Mouse (Mus musculus) forebrain, embryonic 12.5 days (tissue): ENCODE results near the gene Rpl36al. TPM values are rescaled to one million over a fixed set of nuclear protein-coding genes. Genes with fewer than 3 reads are reported as not detected.

Source experiments
- ATAC-seq: fragments of 200-750 bp; cut with Nextera tagmentation; 2 replicates; pipeline ENCODE4 v1.8.0; 2017; ENCODE audit warnings: moderate TSS enrichment; ENCODE audit not compliant: low FRiP score
- H3K27ac ChIP-seq: fragments of 300-500 bp; sonication (generic); 2 replicates; pipeline ENCODE4 v1.5.1; 2016; ENCODE audit warnings: mild to moderate bottlenecking
- H3K27me3 ChIP-seq: fragments of 300-500 bp; sonication (generic); 2 replicates; pipeline ENCODE4 v1.6.1; 2016; ENCODE audit warnings: mild to moderate bottlenecking
- H3K36me3 ChIP-seq: fragments of 300-500 bp; sonication (generic); replicated peaks from 2 replicates; pipeline ENCODE4 v1.6.1; 2016; ENCODE audit warnings: mild to moderate bottlenecking
- H3K4me1 ChIP-seq: fragments of 300-500 bp; sonication (generic); 2 replicates; pipeline ENCODE4 v1.6.1; 2016
- H3K4me2 ChIP-seq: fragments of 300-500 bp; sonication (generic); 2 replicates; pipeline ENCODE4 v1.6.1; 2016; ENCODE audit warnings: mild to moderate bottlenecking, moderate library complexity
- H3K4me3 ChIP-seq: fragments of 300-500 bp; sonication (generic); replicated peaks from 2 replicates; pipeline ENCODE4 v1.5.1; 2016; ENCODE audit warnings: mild to moderate bottlenecking
- H3K9ac ChIP-seq: fragments of 300-500 bp; sonication (generic); 2 replicates; pipeline ENCODE4 v1.6.1; 2016; ENCODE audit warnings: mild to moderate bottlenecking
- H3K9me3 ChIP-seq: fragments of 300-500 bp; sonication (generic); 2 replicates; pipeline ENCODE4 v1.6.1; 2016
- WGBS: fragments of 180-500 bp; shearing (Covaris S2); methylation state at CpG from one replicate; pipeline ENCODE4 v1.1.7; 2016; 5-methylcytosine and 5-hydroxymethylcytosine counted together
- polyA plus RNA-seq: library from polyadenylated mRNA; unstranded; fragments of >200 nt; fragmentation: Nextera tagmentation; extraction: Ambion mirVana; gene quantifications from 2 replicates; pipeline ENCODE4 v1.2.1, GENCODE M21; 2016

Rpl36al gene
- polyA plus RNA-seq, 1 experiment from 2014 or later: 487 TPM

DNA sequence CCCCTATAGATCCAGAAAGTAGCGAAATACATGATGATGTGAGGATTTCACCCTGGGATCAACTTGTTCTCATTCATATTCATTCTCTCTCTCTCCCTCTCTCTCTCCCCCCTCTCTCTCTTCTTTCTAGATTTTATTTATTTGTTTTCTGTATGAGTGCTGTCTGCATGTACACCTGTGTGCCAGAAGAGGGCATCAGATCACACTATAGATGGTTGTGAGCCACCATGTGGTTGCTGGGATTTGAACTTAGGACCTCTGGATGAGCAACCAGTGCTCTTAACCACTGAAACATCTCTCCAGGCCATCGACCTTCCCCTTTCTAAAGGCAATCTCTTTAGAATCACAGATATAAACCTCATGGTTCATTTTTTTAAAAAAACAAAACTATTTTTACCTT lies 24.6 kb upstream of the Rpl36al start:
- Histone ChIP-seq H3K27ac (no peak overlapping the region), H3K4me2 (no peak overlapping the region), H3K4me1 (no peaks in the 10 kb centered on the region), H3K27me3 (no peaks in the 10 kb centered on the region), H3K4me3 (no peak overlapping the region), H3K9ac (no peak overlapping the region), H3K9me3 (no peaks in the 10 kb centered on the region), H3K36me3 (peaks cover 44% of the 10 kb centered on the region)
- 95% methylated on average over 2 of the region's 2 CpGs for WGBS
- ATAC-seq: no peak

DNA sequence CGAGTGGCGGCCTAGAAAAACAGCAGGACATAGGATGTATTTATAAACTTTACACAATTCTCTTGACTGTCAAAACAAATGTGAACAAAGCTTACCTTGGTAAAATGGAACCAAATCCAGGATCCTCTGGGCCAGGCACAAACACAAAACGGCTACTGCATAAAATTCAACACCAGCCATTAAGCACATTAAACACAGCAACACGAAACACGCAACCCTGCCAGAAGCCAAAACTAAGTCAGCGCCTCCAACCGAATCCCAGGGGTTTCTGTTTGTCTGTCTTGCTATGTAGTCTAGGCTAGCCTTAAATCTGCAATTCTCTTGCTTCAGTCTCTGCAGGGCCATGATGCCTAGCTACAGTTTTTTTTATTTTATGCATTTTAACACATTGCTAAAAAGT lies 24.0 kb upstream of the Rpl36al start:
- H3K27ac ChIP-seq: no peak overlapping the region
- H3K4me3 ChIP-seq: no peak overlapping the region
- ATAC-seq: no peak
- 93% methylated on average over 7 of the region's 7 CpGs for WGBS
- H3K4me2 ChIP-seq: no peak overlapping the region
- no peaks in the 10 kb centered on the region for H3K9me3 ChIP-seq
- H3K4me1 ChIP-seq: no peaks in the 10 kb centered on the region
- H3K27me3 ChIP-seq: no peaks in the 10 kb centered on the region
- H3K36me3 ChIP-seq: peaks cover 40% of the 10 kb centered on the region
- H3K9ac ChIP-seq: no peak overlapping the region

- H3K9me3 ChIP-seq: no peaks in the 10 kb centered on the region
- H3K9ac ChIP-seq: no peak overlapping the region
- H3K27ac ChIP-seq: no peak overlapping the region
- H3K4me3 ChIP-seq: no peak overlapping the region
- no peaks in the 10 kb centered on the region for H3K4me1 ChIP-seq
- no peak for ATAC-seq
- no peak overlapping the region for H3K4me2 ChIP-seq
- H3K27me3 ChIP-seq: no peaks in the 10 kb centered on the region
- H3K36me3 ChIP-seq: peaks cover 41% of the 10 kb centered on the region
- 94% methylated on average over 8 of the region's 8 CpGs for WGBS
Observed at GRCm38 (mm10) chr12:69207396-69207795, 23.5 kb upstream of the Rpl36al start.

DNA sequence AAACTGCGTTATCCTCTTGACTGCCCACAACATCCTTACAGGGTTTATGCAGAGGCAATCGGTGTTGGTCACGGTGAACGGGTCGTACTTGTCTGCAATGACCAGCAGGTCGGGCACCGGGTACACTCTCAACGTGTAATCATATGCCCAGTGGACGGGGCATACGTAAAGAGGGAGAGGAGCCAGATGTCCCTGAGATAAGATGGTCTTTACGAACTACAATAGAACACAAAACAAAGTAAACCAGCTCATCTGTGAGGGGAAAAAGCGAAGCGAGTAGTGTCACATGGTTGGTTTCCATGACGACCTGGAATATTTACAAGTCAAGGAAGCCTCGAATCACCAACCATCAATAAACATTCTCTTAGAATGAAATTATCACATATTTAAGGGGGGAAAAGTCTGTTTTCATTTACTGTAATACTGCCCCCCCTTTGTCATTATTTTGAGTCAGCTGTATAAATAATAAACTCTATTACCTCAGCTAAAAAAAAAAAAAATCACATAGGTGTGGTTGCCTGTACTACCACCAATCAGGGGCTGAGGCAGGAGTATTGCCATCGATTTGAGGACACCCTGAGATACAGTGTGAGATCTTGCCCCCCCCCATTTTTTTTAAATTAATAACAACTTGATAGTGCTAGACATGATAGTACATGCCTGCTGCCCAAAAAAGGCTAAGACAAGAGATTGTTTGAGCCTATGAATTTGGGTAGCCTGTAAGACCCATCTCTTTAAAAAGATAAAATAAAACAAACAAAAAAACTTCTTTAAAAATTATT lies 20.4 kb upstream of the Rpl36al start, which contains the start of gene Gm49384:
TSS of gene Gm49384 (minus strand) at position 216 of the 782 bp plus-strand sequence.
- H3K9me3 ChIP-seq: no peaks in the 10 kb centered on the region
- peaks cover 42% of the 10 kb centered on the region for H3K36me3 ChIP-seq
- no peak within 1 kb of the TSS for H3K9ac ChIP-seq
- peak; percentile 60; the same call in 1 of the 2 replicates for ATAC-seq
- H3K4me1 ChIP-seq: no peaks in the 10 kb centered on the region
- WGBS: 81% methylated on average over 16 of the region's 16 CpGs
- no peak within 1 kb of the TSS for H3K4me2 ChIP-seq
- H3K4me3 ChIP-seq: no peak within 1 kb of the TSS
- no peak within 1 kb of the TSS for H3K27ac ChIP-seq
- no peaks in the 10 kb centered on the region for H3K27me3 ChIP-seq

DNA sequence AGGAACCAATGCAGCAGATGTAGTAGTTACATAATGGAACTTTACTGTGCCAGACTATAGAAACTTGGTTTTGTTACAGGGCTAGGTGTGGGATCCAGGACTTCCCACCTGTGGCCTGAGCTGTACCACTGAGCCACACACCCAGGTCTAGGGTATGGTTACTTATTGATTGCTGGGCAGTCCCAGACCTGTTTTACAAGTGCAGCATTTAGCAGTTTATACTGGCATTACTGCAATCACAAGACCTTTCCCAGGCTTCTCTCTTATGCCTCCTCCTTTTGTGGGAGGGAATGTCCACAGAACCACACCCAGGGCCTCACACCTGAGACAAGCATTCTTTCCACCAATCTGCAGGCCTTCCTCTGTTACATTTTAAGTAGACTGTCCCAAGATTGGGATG lies 15.1 kb upstream of the Rpl36al start:
- H3K27ac ChIP-seq: no peak overlapping the region
- H3K9ac ChIP-seq: no peak overlapping the region
- ATAC-seq: no peak
- peaks cover 27% of the 10 kb centered on the region for H3K36me3 ChIP-seq
- H3K9me3 ChIP-seq: no peaks in the 10 kb centered on the region
- H3K4me3 ChIP-seq: no peak overlapping the region
- H3K27me3 ChIP-seq: no peaks in the 10 kb centered on the region
- peaks cover 21% of the 10 kb centered on the region for H3K4me1 ChIP-seq
- H3K4me2 ChIP-seq: no peak overlapping the region; the same call in 1 of the 2 replicates

GRCm38 (mm10) chr12:69198164-69198535 lies 14.3 kb upstream of the Rpl36al start, which contains the start of gene Dnaaf2:
Dnaaf2 (minus strand) TSS chr12:69198429.
- no peaks in the 10 kb centered on the region for H3K27me3 ChIP-seq
- H3K27ac ChIP-seq: peak within 1 kb of the TSS; percentile 84
- peak; percentile 34 for ATAC-seq
- peak within 1 kb of the TSS; percentile 88 for H3K9ac ChIP-seq
- no peaks in the 10 kb centered on the region for H3K9me3 ChIP-seq
- peaks cover 21% of the 10 kb centered on the region for H3K4me1 ChIP-seq
- H3K36me3 ChIP-seq: peaks cover 27% of the 10 kb centered on the region
- H3K4me3 ChIP-seq: peak within 1 kb of the TSS; percentile 93
- H3K4me2 ChIP-seq: peak within 1 kb of the TSS; percentile 98
- under 1% methylated on average over 18 of the region's 18 CpGs for WGBS

DNA sequence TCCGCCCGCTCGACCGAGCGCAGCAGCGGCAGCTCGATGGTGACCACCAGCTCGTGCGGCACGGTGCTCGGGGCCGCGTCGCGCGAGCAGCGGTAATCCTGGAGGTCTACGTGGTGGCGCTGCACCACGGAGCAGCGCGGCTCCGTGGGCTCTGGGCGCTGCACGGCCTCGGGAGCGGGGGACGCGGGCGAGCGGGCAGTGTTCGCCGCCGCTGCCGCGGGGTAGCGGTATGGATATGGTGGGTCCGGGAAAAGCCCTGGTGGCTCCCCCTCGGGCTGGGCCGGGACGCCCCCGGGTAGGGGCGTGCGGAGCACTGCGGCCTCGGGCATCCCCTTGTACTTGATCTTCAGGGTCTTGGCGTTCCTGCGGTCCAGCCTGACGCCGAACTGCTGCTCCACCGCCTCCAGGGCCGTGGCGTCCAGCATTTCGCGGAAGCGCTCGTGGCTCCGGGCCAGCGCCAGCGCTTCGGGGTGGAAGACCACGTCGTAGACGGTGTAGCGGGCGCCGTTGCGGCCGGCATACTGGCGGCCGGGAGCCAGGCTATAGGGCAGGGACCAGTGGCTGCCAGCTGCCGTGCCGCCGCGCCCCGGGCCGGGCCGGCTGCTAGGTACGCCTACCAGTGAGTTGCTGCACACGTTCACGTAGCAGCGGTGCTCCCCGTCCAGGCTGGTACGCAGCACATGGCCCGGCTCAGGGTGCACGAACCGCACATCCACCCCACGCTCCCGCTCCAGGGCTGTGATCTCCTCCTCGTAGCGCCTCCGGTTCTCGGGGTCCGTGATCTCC lies 13.7 kb upstream of the Rpl36al start:
- no peaks in the 10 kb centered on the region for H3K27me3 ChIP-seq
- peak overlapping the region; percentile 93 for H3K4me3 ChIP-seq
- WGBS: under 1% methylated on average over 94 of the region's 94 CpGs
- peak overlapping the region; percentile 88 for H3K9ac ChIP-seq
- H3K4me1 ChIP-seq: peaks cover 21% of the 10 kb centered on the region
- peak overlapping the region; percentile 84 for H3K27ac ChIP-seq
- H3K9me3 ChIP-seq: no peaks in the 10 kb centered on the region
- ATAC-seq: peak; percentile 78
- peak overlapping the region; percentile 98 for H3K4me2 ChIP-seq
- peaks cover 25% of the 10 kb centered on the region for H3K36me3 ChIP-seq

- no peaks in the 10 kb centered on the region for H3K9me3 ChIP-seq
- H3K4me1 ChIP-seq: peaks cover 21% of the 10 kb centered on the region
- peak within 1 kb of the TSS; percentile 84 for H3K27ac ChIP-seq
- peaks cover 23% of the 10 kb centered on the region for H3K36me3 ChIP-seq
- H3K4me2 ChIP-seq: peak within 1 kb of the TSS; percentile 98
- WGBS: under 1% methylated on average over 75 of the region's 75 CpGs
- peak within 1 kb of the TSS; percentile 88 for H3K9ac ChIP-seq
- no peaks in the 10 kb centered on the region for H3K27me3 ChIP-seq
- peak within 1 kb of the TSS; percentile 93 for H3K4me3 ChIP-seq
- peak; percentile 85 for ATAC-seq
Observed at GRCm38 (mm10) chr12:69196444-69197377, 12.8 kb upstream of the Rpl36al start, which contains the start of gene Gm49383. Gm49383 (minus strand) TSS chr12:69197104.

DNA sequence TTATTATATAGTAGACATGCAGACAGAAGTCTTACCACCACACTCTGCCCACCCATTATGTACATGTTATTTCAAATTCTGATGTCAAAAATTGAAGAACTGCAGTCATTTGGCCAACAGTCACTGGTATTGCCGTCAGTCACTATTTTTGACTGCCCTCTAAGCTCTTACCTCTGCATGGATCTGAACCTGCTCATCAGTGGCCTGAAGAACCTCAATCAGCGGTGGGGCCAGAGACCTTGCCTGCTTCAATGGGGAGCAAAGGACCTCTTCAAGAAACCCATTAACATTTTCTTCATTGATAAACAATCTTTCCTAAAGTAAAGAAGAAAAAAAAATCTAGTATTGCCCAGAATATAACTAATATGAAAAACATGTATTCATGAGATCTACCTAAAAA lies 8.8 kb upstream of the Rpl36al start:
- no peak overlapping the region for H3K4me2 ChIP-seq
- ATAC-seq: no peak
- no peak overlapping the region for H3K27ac ChIP-seq
- WGBS: 92% methylated on average over 2 of the region's 2 CpGs
- H3K9ac ChIP-seq: no peak overlapping the region
- no peaks in the 10 kb centered on the region for H3K27me3 ChIP-seq
- peaks cover 9% of the 10 kb centered on the region for H3K4me1 ChIP-seq
- H3K36me3 ChIP-seq: peaks cover 35% of the 10 kb centered on the region
- no peaks in the 10 kb centered on the region for H3K9me3 ChIP-seq
- no peak overlapping the region for H3K4me3 ChIP-seq

DNA sequence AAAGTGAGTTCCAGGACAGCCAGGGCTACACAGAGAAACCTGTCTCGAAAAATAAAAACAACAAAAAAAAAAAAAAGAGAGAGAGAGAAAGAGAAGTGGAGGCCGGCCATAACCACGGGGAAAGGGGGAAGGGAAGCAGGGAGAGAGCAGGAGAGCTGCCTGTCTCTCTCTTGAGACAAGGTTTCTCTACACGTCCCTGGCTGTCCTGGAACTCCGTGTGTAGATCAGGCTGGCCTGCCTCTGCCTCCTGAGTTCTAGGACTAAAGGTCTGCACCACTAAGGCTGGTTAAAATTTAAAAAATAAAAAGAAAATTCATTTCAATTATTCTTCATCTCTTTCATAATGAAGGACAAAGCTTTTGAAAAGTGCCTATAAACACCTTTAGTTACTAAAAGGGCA lies 7.5 kb upstream of the Rpl36al start:
- no peak overlapping the region for H3K9ac ChIP-seq
- ATAC-seq: no peak
- no peaks in the 10 kb centered on the region for H3K9me3 ChIP-seq
- H3K27ac ChIP-seq: no peak overlapping the region
- no peak overlapping the region for H3K4me3 ChIP-seq
- 91% methylated on average over 5 of the region's 5 CpGs for WGBS
- no peaks in the 10 kb centered on the region for H3K27me3 ChIP-seq
- peaks cover 39% of the 10 kb centered on the region for H3K36me3 ChIP-seq
- H3K4me1 ChIP-seq: peaks cover 18% of the 10 kb centered on the region
- H3K4me2 ChIP-seq: no peak overlapping the region

- Histone ChIP-seq H3K4me2 (no peak overlapping the region), H3K4me1 (peaks cover 14% of the 10 kb centered on the region), H3K27ac (no peak overlapping the region), H3K9ac (no peak overlapping the region), H3K4me3 (no peak overlapping the region), H3K36me3 (peaks cover 39% of the 10 kb centered on the region), H3K27me3 (no peaks in the 10 kb centered on the region), H3K9me3 (no peaks in the 10 kb centered on the region)
- ATAC-seq: no peak
- 97% methylated on average over 1 of the region's 1 CpGs for WGBS
Observed at GRCm38 (mm10) chr12:69190522-69190921, 6.6 kb upstream of the Rpl36al start.

DNA sequence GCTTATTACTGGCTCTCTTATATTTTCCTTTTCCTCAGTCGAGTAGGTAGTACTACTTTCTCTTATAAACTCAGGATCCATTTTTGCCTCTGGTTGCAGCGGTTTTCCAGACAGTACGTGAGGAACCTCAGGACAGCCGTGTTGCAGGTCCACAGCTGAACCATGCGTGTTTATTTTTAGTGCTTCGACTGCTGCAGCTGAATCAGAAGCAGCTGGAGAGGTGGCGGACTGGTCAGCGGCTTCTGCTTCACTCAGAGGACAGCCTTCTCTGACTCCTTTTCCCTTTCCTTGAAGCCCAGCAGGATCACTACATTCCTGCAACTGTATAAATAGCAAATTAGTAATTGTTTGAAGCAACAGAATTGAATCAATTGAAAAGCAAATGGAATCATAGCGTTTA lies 6.2 kb upstream of the Rpl36al start:
- 92% methylated on average over 9 of the region's 9 CpGs for WGBS
- H3K27me3 ChIP-seq: no peaks in the 10 kb centered on the region
- H3K4me2 ChIP-seq: no peak overlapping the region
- no peak overlapping the region for H3K27ac ChIP-seq
- H3K36me3 ChIP-seq: peaks cover 39% of the 10 kb centered on the region
- peaks cover 16% of the 10 kb centered on the region for H3K4me1 ChIP-seq
- no peak overlapping the region for H3K4me3 ChIP-seq
- no peaks in the 10 kb centered on the region for H3K9me3 ChIP-seq
- no peak for ATAC-seq
- H3K9ac ChIP-seq: no peak overlapping the region
